Mouse (Mus musculus) spleen, adult 2 months (tissue): ENCODE results near the gene Hist1h4f.

ENCODE experiments used
- CTCF ChIP-seq: fragments of 200-500 bp; IDR thresholded peaks from 2 replicates; pipeline ENCODE4 v1.5.1; 2011; ENCODE audit warnings: mild to moderate bottlenecking, inconsistent platforms; ENCODE audit not compliant: insufficient read depth, insufficient read length, insufficient replicate concordance; ENCODE audit errors: extremely low read depth
- POLR2A ChIP-seq: fragments of 200-500 bp; IDR thresholded peaks from 2 replicates; pipeline ENCODE4 v1.6.1; 2011; ENCODE audit warnings: low read depth, low read length, inconsistent platforms

DNA sequence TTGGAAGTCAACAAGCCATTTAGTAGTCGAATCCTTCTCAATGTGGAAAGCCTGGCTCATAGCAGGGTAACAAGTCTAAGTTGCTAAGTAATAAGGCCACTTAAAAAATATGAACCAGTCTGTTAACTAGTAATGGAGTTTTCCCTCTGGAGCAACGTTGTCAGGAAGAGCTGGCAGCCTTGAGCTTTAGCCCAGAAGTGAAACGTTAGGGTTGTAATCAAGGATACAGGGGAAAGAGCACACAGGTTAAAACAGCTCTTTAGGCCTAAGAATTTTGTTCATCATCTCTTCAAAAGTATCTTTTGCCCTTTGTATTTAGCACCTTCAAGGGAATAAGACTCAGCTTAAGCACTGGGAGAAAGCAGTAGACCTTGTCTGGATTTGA is 695 bp downstream of the Hist1h4f start:
- no peak for TF ChIP-seq CTCF
- no peak for TF ChIP-seq POLR2A
